Mouse (Mus musculus) neutrophil, adult 5-6 weeks (primary cell): ENCODE results near the gene Vps29. TPM values are rescaled to one million over a fixed set of nuclear protein-coding genes. Genes with fewer than 3 reads are reported as not detected.
A peak's percentile ranks its signal among the peaks of the same experiment; 100 is the strongest.

Experiments used
- ATAC-seq: fragments of 151-379, 151-347 bp; 2 replicates; pipeline ENCODE4 v1.8.0; 2017; ENCODE audit warnings: mild to moderate bottlenecking, moderate TSS enrichment; ENCODE audit not compliant: insufficient number of reproducible peaks, poor library complexity, low FRiP score, severe bottlenecking; ENCODE audit errors: extremely low read depth
- total RNA-seq: library from RNA; stranded (forward); fragments of 200-1000 nt; gene quantifications from 2 replicates; pipeline ENCODE4 v1.2.3, GENCODE M21; 2017

Gene Vps29
- total RNA-seq, 1 experiment from 2014 or later = 60.3 TPM

DNA sequence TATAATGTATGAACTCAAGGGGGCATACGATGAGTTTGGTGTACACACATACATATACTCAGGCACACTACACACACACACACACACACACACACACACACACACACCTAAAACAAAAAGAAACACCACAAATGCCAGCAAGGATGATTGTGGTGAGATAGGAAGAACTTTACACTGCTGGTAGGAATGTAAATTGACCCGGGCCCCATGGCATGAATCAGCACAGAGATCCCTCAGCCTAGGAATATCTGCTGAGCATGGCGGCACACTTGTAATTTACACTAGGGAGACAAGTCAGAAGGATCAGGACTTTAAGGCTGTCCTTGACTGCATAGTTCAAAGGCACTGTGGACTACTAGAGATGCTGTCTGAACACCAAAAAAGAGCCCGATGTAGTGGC lies 23.9 kb upstream of the Vps29 start:
- ATAC-seq = no peak

DNA sequence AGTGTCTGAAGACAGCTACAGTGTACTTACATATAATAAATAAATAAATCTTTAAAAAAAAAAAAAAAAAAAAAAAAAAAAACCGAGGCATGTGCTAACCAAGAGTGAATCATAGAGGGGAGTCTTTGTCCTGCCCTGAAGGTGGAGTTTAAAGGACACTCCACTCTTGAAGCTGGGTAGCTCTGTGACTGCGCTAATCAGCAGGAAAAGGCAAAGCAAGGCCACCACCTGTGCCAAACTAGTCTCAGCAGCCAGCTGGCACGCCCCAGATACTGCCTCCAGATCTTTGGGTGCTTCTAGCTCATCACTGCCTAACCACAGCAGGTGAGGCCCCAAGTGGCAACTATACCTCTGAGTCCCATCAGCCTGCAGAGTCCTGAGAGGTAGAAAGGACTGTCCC lies 19.5 kb upstream of the Vps29 start:
- ATAC-seq = no peak

DNA sequence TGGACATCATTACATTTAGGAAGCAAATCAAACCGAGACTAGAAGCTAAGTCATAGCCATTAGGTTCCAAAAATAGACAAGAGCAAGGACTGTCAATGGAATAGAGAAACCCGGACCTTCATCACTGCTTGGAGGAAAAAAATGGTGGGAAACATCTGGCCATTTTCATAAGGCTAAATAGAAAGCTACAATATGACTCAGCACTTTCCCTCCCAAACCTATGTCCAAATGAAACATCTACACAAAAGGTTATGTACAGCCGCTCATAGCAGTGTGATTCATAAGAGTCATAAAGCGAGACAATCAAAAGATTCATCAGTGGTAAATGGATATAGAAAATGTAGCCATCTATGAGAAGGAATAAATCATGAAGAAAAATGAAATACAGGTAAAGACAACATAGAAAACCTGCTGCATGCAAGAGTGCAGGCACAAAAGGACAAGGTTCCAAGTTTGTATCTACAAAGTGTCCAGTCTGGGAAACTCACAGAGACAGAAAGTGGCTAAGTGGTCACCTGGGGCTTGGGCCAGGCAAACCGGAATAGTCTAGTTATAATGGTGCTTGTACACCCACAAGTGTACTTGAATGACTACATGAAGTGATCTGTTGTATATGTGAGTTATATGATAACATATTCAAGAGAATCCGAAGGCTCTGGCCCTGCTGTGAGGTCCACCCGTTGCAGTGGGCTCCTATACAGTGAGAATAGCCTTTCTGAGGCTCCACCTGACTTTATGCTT lies 17.4 kb upstream of the Vps29 start:
- ATAC-seq = no peak

DNA sequence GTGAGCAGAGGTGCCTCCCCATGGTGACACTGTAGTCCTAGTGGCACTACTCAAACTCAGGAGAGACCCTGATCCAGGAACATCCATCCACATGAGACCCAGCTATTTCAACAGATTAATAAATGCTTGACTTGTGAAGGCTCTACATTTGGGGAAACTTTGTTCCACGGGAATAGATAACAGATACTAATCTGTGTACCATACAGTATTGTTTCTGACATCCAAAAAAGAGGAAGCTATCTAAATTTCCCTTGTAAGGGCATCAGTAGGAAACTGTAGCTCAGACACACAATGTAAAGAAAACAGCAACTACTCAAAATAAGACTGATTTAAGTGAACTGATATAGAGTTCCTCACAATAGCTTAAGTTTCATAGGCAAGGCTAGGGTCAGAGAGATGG lies 11.3 kb upstream of the Vps29 start:
- ATAC-seq = no peak

- ATAC-seq = peak; percentile 21; the same call in 1 of the 2 replicates
These were observed 10.4 kb upstream of the Vps29 start for GRCm38 (mm10) chr5:122343768-122344167.

- peak; percentile 79 for ATAC-seq
These were observed 9.9 kb upstream of the Vps29 start for GRCm38 (mm10) chr5:122344260-122344659.

GRCm38 (mm10) chr5:122345777-122346176 lies 8.4 kb upstream of the Vps29 start:
- ATAC-seq = no peak

DNA sequence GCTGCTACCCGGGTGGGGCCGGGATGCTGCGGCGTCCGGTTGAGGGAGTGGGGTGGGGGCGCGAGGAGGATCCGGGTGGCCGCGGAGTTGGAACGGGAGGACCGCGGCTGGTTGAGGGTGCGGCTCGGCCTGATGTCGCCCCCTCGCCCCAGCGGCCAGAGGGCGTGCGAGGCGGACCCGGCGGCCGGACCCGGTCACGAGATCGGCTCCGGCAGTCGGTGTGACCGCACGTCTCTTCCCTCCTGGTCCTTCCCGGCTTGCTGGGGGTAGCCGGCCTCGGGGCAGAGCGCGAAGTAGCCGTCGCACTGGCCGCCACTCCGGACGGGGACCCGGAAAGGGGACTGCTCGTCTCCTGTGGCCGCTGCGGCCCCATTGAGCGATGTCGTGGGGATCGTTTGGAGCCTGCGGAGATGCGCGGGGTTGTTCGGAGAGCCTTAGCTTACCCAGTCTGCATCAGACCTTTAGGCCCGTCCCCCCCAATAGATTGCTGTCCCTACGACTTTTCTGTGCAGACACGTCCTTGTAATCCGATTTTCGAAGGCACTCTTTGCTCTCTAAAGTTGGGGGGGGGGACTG lies 411 bp downstream of the Vps29 start:
- ATAC-seq = no peak

GRCm38 (mm10) chr5:122371591-122372191 lies 17.5 kb downstream of the Vps29 start, which contains the start of gene Gpn3:
Gpn3 (plus strand) TSS chr5:122371876.
- peak; percentile 20 for ATAC-seq

DNA sequence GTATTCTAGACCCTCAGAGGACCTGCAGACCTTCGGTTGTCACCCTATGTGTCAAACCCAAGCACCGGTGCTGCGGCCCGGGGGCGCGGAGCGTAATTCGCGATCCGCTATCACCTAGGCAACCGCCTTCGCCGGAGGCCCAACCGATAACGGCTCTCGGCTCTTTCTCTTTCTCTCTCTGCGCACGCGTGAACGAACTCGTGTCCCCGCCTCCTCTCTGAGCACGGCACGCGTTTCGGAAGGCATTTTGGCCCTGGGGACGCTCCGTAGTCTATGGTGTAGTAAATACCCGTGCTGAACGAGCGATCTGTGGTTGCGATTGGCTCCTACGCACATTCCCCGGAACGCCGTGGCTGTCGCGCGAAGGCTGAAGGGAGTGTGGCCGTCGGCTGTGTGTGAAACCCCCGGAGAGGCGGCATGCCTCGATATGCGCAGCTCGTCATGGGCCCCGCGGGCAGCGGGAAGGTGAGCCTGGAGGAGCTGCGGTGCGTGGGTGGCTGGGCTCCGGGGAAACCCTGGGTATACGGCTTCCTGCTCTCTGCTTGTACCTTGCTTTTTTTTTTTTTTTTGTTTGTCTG lies 18.1 kb downstream of the Vps29 start, which contains the start of gene Fam216a:
Gene Fam216a, minus strand, starts transcription at position 173 of the 578 bp plus-strand sequence.
- peak; percentile 96 for ATAC-seq

DNA sequence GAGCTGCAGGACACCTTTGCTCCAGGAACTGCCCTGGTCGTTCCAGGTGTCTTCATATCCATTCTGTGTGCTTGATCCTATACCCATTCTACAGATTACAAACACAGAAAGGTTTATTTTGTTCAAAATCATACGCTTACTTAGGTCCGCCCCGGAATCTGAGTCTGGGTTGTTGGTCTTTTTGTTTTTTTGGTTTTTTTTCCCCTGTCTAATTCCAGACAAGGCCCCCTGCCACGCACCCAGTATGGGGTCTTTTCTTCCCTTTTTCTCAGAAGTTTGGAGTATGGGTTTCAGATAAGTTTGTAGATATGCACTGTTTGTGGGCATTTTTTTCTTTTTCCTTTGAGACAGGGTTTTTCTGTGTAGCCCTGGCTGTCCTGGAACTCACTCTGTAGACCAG lies 18.7 kb downstream of the Vps29 start:
- ATAC-seq = no peak

DNA sequence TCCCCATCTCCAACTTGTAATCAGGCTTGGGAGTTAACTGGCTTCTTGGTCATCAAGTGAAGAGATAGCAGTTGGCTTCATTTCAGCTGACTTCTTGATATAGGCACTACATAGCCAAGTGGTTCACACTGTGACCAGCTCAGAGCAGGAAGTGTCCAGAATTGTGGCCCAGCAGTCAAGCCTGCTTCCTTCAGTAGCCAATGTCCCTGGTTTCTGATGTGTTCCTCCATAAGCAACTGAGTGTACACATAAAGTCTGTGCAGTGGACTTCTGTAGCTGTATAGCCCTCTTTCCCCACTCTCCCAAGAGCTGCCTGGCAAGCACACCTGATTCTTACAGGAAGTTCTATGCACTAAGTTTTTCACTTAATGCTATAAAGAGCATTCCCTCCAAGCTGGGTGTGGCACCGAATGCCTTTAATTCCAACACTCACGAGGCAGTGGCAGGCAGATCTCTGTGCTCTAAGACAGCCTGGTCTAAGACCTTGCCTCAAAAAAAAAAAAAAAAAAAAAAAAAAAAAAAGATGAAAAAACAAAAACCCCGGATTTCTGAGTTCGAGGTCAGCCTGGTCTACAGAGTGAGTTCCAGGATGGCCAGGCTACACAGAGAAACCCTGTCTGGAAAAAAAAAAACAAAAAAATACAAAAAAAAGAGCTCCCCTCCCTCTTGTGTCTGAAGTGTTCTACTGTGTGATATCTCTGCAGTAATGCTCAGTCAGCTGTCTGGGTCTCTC lies 23.1 kb downstream of the Vps29 start:
- ATAC-seq = no peak

GRCm38 (mm10) chr5:122378171-122378570 lies 24.0 kb downstream of the Vps29 start:
- ATAC-seq = no peak

DNA sequence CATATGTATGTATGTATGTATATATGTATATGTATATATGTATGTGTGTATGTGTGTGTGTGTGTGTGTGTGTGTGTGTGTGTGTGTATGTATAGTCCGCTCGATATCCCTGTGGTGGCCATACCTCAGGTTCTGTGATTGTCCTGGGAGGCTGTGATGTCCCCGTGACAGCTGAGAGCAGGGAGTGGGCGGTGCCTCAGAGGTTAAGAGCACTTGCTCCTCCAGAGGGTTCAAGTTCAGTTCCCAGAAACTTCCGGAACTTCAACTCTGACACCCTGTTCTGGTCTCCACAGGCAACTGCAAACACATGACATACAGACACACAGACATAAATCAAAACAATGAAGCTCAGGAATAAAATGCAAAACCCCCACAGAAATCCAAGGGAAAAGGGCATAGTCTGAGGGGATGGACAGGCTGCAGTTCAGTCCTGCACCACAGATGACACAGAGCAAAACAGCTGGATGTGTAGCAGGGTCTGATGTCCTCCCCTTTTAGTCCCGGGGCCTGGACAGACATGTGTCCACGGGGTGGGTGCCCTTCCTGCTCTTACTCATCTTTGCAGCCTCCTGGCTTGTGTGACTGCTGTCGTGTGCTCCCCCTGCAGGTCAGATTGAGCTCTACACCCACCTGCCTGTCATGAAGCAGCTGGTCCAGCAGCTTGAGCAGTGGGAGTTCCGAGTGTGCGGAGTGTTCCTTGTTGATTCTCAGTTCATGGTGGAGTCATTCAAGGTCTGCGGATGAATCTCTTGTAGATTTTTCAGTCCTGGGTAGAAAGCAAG lies 25.4 kb downstream of the Vps29 start:
- peak; percentile 94 for ATAC-seq

DNA sequence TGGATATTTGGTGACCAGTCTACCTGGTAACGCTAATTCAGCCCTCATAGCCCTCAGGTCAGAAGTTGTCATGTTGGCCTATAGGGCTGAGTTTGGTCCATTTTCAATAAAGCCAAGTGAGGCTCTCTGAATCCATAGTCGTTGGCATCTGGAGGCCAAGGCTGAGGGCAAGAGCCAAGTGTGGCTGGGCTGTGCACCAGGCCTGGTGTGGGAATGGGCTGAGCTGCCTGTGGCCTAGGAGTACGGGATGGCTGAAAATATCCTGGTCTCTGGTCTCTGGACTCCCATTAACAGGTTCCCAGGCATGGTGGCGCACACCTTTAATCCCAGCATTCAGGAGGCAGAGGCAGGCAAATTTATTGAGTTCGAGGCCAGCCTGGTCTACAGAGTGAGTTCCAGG lies 35.8 kb downstream of the Vps29 start:
- ATAC-seq = no peak

- no peak for ATAC-seq
These were observed 36.5 kb downstream of the Vps29 start for GRCm38 (mm10) chr5:122390671-122391070.

DNA sequence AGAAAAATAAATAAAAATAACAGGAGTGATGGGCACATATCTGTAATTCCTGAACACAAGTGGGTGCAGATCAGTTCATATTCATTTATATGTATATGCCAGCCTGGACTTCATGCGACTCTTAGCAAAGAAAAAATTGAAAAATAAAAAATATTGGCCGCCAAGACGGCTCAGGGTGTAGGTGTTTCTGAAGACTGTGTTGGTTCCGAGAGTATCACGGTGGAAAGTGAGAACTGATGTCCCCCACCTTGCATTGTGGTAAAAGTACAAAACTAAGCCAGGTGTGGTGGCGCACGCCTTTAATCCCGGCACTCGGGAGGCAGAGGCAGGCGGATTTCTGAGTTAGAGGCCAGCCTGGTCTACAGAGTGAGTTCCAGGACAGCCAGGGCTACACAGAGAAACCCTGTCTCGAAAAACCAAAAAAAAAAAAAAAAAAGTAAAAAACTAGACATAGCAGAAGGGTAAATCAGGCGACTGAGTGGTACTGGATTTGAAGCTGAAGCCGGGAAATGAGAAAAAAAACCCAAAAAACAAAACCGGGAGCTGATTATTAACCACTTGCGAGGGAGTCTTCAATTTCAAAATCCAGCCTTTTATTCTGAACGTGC lies 37.1 kb downstream of the Vps29 start:
- no peak for ATAC-seq

DNA sequence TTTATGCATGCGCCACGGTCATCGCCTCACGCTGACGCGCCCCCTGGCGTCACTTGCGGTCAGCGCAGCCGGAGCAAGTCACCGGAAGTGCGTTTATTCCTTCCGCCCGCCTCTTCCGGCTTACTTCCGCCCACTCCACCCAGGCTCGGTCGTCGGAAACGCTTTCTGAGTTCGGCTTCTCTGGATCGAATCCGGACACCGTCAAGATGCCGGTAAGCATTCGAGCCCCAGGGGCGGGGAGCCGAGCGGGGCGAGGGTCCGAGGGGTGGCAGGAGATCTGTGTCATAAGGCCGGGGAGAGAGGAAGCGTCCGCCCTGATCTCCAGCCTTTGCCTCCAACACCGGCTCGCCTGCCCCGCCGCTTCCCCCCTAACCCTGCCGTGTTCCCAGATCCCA lies 37.6 kb downstream of the Vps29 start, which contains the start of gene Arpc3:
Gene Arpc3, plus strand, starts transcription at position 93 of the 395 bp plus-strand sequence.
- peak; percentile 95 for ATAC-seq
